Mouse (Mus musculus) brain, embryonic 18.5 days (tissue): Measurements from ENCODE around the gene Rel.

Experiments used
- DNase-seq: peaks from one replicate; pipeline ENCODE4 v3.0.0-alpha.2; 2012; ENCODE audit warnings: low read depth, low spot score

Rel gene

GRCm38 (mm10) chr11:23744352-23744751, 26.4 kb downstream of the Rel start:
- no peak for DNase-seq

- no peak for DNase-seq
These were observed 29.4 kb downstream of the Rel start for GRCm38 (mm10) chr11:23741386-23741785.

GRCm38 (mm10) chr11:23740895-23741294, 29.9 kb downstream of the Rel start:
- DNase-seq: no peak

GRCm38 (mm10) chr11:23735820-23736470, 34.8 kb downstream of the Rel start:
- no peak for DNase-seq

GRCm38 (mm10) chr11:23734749-23735286, 36.0 kb downstream of the Rel start:
- DNase-seq: no peak

- no peak for DNase-seq
These were observed 37.9 kb downstream of the Rel start for GRCm38 (mm10) chr11:23732840-23733239.

GRCm38 (mm10) chr11:23730120-23730519, 40.6 kb downstream of the Rel start:
- no peak for DNase-seq

- no peak for DNase-seq
These were observed 42.6 kb downstream of the Rel start for GRCm38 (mm10) chr11:23728186-23728585.

- DNase-seq: no peak
These were observed 44.3 kb downstream of the Rel start for GRCm38 (mm10) chr11:23726441-23726840.

- no peak for DNase-seq
These were observed 44.9 kb downstream of the Rel start for GRCm38 (mm10) chr11:23725850-23726249.

- no peak for DNase-seq
These were observed 48.4 kb downstream of the Rel start for GRCm38 (mm10) chr11:23722326-23722725.

GRCm38 (mm10) chr11:23719825-23720224, 50.9 kb downstream of the Rel start:
- no peak for DNase-seq

GRCm38 (mm10) chr11:23718856-23719255, 51.9 kb downstream of the Rel start:
- DNase-seq: no peak

- DNase-seq: no peak
These were observed 58.5 kb downstream of the Rel start for GRCm38 (mm10) chr11:23712299-23712698.

GRCm38 (mm10) chr11:23704604-23705294, 66.0 kb downstream of the Rel start:
- DNase-seq: no peak

GRCm38 (mm10) chr11:23701831-23702230, 68.9 kb downstream of the Rel start:
- no peak for DNase-seq

- DNase-seq: no peak
These were observed 71.2 kb downstream of the Rel start for GRCm38 (mm10) chr11:23699414-23700095.

GRCm38 (mm10) chr11:23698526-23698925, 72.2 kb downstream of the Rel start:
- DNase-seq: no peak

- no peak for DNase-seq
These were observed 74.9 kb downstream of the Rel start for GRCm38 (mm10) chr11:23695847-23696246.

- DNase-seq: no peak
These were observed 77.5 kb downstream of the Rel start for GRCm38 (mm10) chr11:23693286-23693685.

- no peak for DNase-seq
These were observed 82.7 kb downstream of the Rel start for GRCm38 (mm10) chr11:23688060-23688459.
